Mouse (Mus musculus) spleen, postnatal 10 days (tissue): ENCODE data around the gene Rad51b.

ENCODE experiments used
- DNase-seq, 2 experiments: peaks; one replicate each; pipeline ENCODE4 v3.0.0; 2021 to 2022; ENCODE audit warnings: low spot score in 2 of 2

The Rad51b gene

DNA sequence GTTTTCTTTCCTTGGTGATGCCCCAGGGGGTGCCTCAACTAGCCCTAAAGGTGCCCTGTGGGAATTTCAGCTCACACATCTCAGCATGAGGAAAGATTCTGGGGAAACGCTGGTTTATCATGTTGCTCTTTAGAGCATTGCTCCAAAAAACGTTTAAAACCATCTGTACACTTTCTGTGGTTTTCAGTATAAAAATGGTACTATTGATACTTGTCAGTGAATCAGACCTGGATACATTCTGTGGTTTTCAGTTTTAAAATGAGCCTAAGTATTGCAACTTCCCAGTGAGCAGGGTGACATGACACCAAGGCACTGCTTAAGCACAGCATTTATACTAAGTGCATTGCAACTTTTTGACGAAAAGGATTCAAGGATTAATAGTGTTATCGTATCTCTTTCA is 139.8 kb downstream of the Rad51b start:
- DNase-seq, result no peak

- DNase-seq, result no peak
These were observed 140.5 kb downstream of the Rad51b start for GRCm38 (mm10) chr12:79437572-79437971.

DNA sequence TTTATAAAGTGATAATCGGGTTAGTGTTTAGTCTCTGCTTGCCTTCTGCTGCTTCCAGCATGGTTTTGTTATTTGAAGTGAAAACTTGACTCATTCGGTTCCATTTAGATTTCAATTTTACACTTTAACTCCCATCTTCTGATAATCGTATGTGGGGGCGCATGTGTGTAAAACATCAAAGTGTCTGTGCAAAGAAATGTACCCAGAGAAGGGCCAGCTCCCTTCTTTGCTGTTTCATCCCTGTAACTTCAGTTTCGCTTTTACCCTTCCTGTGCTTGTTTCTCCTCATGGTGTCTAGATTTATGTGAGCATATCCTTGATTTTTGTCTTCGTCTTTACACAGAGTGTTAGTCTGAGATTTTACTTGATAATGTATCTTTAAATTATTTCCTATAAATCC is 142.9 kb downstream of the Rad51b start:
- no peak for DNase-seq

DNA sequence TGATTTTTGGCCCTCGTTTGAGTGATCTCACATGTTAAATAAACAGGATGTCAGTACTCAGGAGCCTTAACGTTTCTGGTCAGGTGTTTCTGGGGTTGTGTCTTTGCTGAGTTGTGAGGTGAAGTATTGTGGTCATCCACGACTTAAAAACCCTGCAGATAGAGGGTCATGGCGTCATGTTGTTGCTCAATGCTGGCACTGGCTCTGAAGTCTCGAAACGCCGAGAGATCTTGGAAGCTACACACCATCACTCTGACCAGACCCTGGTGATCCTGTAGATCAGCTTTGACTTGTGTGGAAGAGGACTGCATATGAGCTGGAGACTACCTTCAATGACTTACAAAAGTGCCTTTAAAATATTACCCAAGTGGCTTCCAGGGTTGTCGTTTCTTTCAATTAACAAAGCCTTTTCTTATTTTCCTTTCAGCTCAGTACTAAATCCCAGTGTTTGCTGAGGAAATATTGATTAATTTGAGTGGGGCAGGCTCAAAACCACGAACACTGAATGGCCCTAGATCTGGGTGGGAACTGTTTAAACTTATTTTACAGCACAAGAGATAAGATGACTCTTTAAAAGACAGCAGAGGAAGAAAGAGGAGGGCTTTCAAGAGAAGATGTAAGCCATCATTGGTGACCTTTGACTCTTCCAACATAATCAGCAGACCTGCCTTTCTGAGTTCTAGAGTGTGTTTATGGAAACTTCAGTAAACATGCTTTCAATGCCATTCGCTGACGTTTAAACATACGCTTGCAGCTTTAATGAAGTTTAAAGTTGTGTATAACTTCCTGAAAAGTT is 144.3 kb downstream of the Rad51b start:
- no peak for DNase-seq

GRCm38 (mm10) chr12:79442126-79442525 is 145.0 kb downstream of the Rad51b start:
- DNase-seq, result no peak

- no peak for DNase-seq
These were observed 145.8 kb downstream of the Rad51b start for GRCm38 (mm10) chr12:79442836-79443390.

- DNase-seq, result no peak
These were observed 147.6 kb downstream of the Rad51b start for GRCm38 (mm10) chr12:79444646-79445045.

DNA sequence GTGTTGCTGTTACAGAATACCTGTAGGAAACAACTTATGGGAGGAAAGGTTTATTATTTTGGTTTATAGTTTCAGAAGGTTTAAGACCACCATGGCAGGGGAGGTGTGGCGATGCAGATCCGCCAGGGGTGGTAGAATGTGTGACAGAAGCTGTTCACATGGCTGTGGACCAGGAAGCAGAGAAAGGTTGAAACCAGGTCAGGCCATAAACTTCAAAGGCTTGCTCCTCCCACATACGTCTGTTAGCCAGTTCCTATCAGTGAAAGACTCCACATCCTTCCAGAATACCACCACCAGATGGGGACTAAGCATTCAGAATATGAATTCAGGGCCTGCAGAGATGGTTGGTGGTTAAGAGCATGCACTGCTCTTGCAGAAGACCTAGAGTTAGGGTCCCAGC is 150.0 kb downstream of the Rad51b start:
- DNase-seq, result no peak

DNA sequence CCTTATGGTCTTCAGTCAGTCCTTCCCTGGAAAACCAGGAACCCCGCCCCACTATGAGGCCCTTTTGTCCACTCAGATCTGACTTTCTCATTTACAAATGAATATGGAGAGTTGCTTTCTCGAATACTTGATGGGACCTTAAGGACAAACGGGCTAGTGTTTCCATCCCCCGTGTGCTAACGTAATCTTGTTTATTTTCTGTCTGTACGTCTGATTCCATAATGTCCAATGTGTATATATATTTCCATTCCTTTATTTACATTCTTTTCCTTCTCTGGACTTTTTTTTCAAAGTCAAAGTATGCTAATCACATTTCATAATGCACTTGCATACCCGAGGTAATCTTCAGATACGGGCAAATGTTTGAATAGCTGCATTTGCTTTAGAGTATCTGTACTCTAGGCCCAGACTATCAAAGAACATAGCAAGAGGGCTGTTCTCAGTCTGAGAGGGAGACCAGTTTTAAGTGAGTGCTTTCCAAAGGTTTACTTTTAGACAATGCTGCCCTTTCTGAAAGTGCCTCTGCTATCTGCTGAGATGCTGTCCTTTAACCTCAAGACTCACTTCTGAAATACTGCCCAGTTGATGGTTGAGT is 152.8 kb downstream of the Rad51b start:
- no peak for DNase-seq

GRCm38 (mm10) chr12:79452882-79453281 is 155.8 kb downstream of the Rad51b start:
- no peak for DNase-seq

DNA sequence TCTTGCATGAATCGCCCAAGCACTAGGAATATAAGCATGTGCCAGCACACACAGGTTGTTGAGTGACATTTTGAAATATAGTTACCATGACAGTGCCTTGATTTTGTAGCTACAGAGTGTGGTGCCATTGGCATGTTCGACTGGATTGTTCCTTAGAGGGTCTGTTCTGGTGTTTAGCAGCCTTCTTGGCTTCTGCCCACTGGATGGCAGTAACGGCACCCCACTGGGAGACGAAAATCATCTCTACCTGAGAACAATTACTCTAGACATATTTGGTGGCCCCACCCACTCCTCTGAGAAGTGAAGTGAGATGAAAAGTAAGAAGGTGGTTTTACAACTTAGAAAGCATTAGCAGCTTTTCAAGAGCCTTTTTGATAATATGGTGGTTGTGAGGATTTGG is 156.9 kb downstream of the Rad51b start:
- no peak for DNase-seq

DNA sequence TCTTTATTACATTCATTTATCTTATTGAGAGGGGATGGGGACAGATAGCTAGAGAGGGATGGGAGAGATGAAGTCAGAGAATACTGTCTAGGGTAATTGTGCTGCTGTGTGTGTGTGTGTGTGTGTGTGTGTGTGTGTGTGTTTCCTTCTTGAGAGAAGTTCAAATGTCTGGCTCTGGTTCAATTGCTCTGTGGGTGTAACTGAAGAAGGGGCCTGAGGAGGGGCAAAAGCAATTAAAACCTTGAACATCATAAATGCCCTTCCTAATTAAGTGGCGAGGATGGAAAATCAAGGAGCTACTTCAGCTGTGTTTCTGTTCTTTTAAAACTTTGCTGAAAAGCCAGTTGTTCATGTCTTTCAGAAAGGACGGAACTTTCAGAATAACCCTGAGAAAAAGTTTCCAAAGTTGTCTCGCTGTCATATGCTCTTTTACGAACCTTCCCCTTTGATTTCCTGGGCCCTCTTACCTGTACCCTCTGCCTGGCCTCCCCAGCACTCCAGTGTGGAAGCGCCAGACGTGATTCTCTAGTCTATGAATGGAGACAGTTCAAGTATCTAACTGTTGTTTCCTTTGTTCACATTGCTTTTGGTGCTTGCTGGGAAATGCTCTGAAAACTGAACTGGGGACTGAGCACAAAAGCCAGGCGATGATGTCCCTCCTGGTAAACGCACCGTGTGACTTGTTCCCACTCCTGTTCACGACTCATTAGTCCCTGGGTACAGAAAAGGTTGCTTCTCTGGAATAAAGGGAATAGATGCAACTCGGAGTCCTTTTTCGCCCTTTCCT is 158.2 kb downstream of the Rad51b start:
- no peak for DNase-seq

- no peak for DNase-seq
These were observed 158.7 kb downstream of the Rad51b start for GRCm38 (mm10) chr12:79455848-79456164.

GRCm38 (mm10) chr12:79456251-79456650 is 159.2 kb downstream of the Rad51b start:
- DNase-seq, result no peak

DNA sequence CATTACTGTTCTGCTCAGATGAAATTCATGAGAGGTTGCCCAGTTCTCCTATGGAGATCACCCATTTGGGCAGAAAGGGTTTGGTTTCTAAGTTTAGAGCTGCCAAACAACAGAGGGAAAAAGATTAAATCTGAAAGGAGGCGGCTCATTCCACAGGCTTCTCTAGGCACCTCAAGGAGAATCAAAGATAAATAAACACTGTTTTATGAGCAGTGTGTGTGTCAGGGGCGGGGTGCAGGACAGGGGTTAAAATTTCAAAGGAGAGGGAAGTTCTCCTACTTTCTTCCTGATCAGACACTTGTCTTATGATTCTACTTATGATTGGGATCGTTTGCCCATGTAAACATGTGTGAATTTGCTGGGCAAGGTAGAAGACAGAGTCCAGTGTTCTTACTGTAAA is 166.3 kb downstream of the Rad51b start:
- no peak for DNase-seq

DNA sequence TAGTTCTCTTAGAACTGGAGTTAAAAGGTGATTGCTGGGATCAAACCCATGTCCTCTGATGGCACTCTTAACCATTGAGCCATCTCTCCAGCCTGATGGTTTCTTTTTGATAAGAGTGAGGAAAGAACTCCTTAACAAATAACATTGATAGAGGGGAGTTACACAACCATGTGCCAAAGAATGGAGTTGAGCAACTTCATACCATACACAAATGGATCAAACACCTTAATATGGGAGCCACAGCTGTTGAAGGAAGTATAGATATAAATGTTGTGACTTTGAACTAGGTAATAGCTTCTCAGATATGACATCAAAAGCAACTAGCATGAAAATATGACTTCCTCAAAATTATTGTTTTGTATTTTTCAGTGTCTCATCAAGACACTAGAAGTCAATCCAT is 173.0 kb downstream of the Rad51b start:
- no peak for DNase-seq

DNA sequence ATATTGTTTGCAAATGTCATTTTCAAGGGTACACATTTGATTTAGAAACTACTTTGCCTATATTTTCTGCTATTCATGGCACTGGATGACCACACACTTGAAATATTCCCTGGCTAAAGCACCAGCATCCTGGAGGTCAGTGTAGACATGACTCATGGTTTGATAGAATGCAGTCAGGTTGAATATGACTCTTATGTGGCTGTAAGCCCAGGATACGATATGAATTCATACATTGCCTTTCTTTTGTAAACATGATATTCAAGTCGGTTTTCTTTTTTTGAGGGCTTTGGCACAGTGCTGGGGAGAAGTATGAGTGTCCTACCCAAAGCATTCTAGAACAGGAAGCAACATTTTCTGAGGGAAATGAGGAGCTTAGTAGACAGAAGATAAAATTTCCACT is 174.8 kb downstream of the Rad51b start:
- no peak for DNase-seq

GRCm38 (mm10) chr12:79476413-79477046 is 179.4 kb downstream of the Rad51b start:
- DNase-seq, result no peak

- no peak for DNase-seq
These were observed 181.7 kb downstream of the Rad51b start for GRCm38 (mm10) chr12:79478816-79479215.

DNA sequence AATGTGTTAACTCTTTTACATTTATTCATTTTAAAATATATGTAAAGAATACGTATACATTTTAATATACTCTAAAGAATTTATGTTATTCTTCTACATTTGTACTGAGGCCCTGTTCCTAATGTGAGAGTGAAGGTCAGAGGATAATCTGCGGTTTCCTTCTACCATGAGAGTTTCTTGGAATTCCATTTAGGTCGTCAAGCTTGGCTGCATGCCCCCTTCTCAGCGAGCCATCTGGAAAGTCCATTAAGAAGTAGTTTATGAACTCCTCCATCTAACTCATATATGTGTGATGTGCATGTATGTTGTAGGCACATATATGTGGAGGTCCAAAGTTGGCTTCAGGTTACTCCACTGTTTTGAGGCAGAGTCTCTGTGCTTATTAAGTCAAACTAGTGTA is 188.4 kb downstream of the Rad51b start:
- no peak for DNase-seq

DNA sequence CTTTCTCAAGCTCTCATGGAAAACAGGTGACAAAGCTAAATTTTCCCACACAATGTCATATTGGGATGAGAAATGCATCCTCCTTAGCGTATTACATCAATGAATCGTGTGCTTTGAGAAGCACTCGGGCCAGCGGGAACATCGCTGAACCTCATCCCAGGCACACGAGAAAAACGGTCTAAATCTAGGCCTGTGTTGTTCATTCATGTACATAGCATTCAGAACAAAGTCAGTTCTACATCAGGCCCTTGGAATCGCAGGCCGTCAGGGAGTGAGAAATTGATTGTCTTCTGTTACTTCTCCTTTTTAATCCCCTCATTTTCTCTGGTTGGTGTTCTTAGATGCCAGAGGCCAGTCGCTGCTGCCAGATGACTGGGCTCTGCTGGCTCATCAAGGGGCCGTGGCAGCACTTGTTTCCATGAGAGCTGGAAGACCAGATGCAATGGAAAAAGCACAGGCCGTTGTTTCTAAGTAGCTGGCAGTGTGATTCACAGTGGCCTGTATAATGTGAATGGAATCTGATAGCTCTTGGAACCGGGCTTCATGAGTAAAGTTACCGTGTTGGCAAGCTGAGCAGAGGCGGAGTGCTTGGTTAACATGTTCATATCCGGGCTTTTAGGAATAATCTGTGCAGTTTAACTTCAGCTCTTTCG is 191.6 kb downstream of the Rad51b start:
- no peak for DNase-seq

GRCm38 (mm10) chr12:79490626-79491025 is 193.5 kb downstream of the Rad51b start:
- DNase-seq, result no peak
